Mouse (Mus musculus) limb, embryonic 15.5 days (tissue): Measurements from ENCODE around the gene Dusp7. TPM values are rescaled to one million over a fixed set of nuclear protein-coding genes. Genes with fewer than 3 reads are reported as not detected.
A peak's percentile ranks its signal among the peaks of the same experiment; 100 is the strongest.

Experiments used
- ATAC-seq: fragments of 200-750 bp; cut with Nextera tagmentation; 2 replicates; pipeline ENCODE4 v1.8.0; 2017; ENCODE audit warnings: low read depth, moderate TSS enrichment; ENCODE audit not compliant: insufficient number of reproducible peaks, low FRiP score, low TSS enrichment
- H3K27ac ChIP-seq: fragments of 300-500 bp; sonication (generic); 2 replicates; pipeline ENCODE4 v1.5.1; 2015; ENCODE audit warnings: moderate library complexity, mild to moderate bottlenecking, inconsistent platforms
- H3K27me3 ChIP-seq: fragments of 300-500 bp; sonication (generic); 2 replicates; pipeline ENCODE4 v1.6.1; 2015; ENCODE audit warnings: inconsistent platforms
- H3K36me3 ChIP-seq: fragments of 300-500 bp; sonication (generic); 2 replicates; pipeline ENCODE4 v1.6.1; 2015; ENCODE audit warnings: inconsistent platforms
- H3K4me1 ChIP-seq: fragments of 300-500 bp; sonication (generic); 2 replicates; pipeline ENCODE4 v1.6.1; 2015; ENCODE audit warnings: inconsistent platforms
- H3K4me2 ChIP-seq: fragments of 300-500 bp; sonication (generic); 2 replicates; pipeline ENCODE4 v1.6.1; 2015; ENCODE audit warnings: mild to moderate bottlenecking, inconsistent platforms
- H3K4me3 ChIP-seq: fragments of 300-500 bp; sonication (generic); 2 replicates; pipeline ENCODE4 v1.5.1; 2015; ENCODE audit warnings: mild to moderate bottlenecking, inconsistent platforms
- H3K9ac ChIP-seq: fragments of 300-500 bp; sonication (generic); 2 replicates; pipeline ENCODE4 v1.6.1; 2015; ENCODE audit warnings: inconsistent platforms
- H3K9me3 ChIP-seq: fragments of 300-500 bp; sonication (generic); 2 replicates; pipeline ENCODE4 v1.6.1; 2016; ENCODE audit warnings: inconsistent platforms
- WGBS: fragments of 180-500 bp; shearing (Covaris S2); methylation state at CpG from one replicate; pipeline ENCODE4 v1.1.7; 2015; 5-methylcytosine and 5-hydroxymethylcytosine counted together
- polyA plus RNA-seq: library from polyadenylated mRNA; unstranded; fragments of >200 nt; fragmentation: Nextera tagmentation; extraction: Ambion mirVana; gene quantifications from 2 replicates; pipeline ENCODE4 v1.2.1, GENCODE M21; 2015

Gene Dusp7
- polyA plus RNA-seq, 1 experiment from 2014 or later = 47.0 TPM

DNA sequence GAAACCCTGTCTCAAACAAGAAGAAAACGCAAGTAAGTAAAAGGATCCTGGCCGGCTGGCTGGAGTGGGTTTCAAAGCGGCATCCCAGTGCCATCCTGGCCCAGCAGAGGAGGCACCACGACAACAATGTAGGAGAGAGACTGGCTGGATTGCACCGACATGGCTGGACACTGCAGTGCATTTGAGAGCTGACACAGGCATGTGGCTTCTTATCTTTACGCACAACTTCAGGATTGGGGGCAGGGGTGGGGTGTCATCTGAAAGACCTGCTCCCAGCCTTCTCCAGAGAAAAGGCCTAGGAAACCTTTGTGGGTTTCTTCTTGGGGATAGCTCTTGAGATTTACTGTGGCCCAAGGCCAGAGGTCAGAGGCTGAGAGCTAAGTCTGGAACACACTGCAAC is 43.3 kb downstream of the Dusp7 start:
- no peak overlapping the region for H3K4me2 ChIP-seq
- no peaks in the 10 kb centered on the region for H3K36me3 ChIP-seq
- H3K9ac ChIP-seq = no peak overlapping the region
- WGBS = 69% methylated on average over 6 of the region's 6 CpGs
- H3K4me3 ChIP-seq = no peak overlapping the region
- no peaks in the 10 kb centered on the region for H3K9me3 ChIP-seq
- no peak for ATAC-seq
- H3K4me1 ChIP-seq = peaks cover 7% of the 10 kb centered on the region; the same call in 1 of the 2 replicates
- H3K27me3 ChIP-seq = no peaks in the 10 kb centered on the region
- no peak overlapping the region for H3K27ac ChIP-seq

DNA sequence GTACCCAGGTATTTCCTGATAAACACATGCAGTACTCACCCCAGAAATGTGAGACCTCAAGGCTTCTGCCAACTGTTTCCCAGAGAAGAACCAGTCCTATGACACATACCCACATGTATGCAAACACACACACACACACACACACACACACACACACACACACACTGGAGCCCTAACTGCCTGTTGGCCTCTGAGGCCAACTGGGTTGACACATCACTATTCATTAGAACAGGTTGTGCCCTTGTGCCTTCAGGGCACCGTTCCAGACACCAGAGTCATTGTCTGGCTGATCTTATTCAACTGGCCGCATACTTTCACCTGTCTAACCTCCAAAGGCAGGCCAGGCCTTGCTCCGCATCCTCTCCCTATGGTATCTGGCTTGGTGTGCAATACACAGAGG is 43.8 kb downstream of the Dusp7 start:
- Histone ChIP-seq H3K4me2 (no peak overlapping the region), H3K9me3 (no peaks in the 10 kb centered on the region), H3K36me3 (no peaks in the 10 kb centered on the region), H3K4me1 (peaks cover 10% of the 10 kb centered on the region), H3K27ac (no peak overlapping the region), H3K4me3 (no peak overlapping the region), H3K27me3 (no peaks in the 10 kb centered on the region), H3K9ac (no peak overlapping the region)
- WGBS = 61% methylated on average over 3 of the region's 3 CpGs
- ATAC-seq = no peak

DNA sequence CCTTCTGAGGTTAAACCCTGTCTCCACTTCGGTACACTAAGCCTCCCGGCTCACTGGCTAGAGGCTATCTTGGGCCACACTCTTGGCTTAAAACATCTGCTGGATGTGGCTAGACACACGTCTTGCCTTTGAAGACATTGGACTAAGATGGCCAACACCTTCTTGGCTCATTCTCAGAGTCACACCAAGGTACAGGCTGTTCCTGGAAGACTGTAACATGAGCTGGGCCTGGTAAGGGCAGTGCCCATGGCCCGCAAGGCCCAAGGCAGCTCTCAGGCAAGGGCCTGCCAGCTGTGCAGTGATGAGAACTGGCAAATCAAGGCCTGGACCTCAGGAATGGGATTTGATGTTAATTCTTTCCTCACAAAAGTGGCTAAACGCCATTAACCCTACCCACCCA is 45.2 kb downstream of the Dusp7 start:
- no peaks in the 10 kb centered on the region for H3K36me3 ChIP-seq
- H3K4me2 ChIP-seq = no peak overlapping the region
- H3K27ac ChIP-seq = no peak overlapping the region
- no peak overlapping the region for H3K9ac ChIP-seq
- no peaks in the 10 kb centered on the region for H3K27me3 ChIP-seq
- no peak for ATAC-seq
- no peaks in the 10 kb centered on the region for H3K9me3 ChIP-seq
- 74% methylated on average over 5 of the region's 5 CpGs for WGBS
- H3K4me3 ChIP-seq = no peak overlapping the region
- H3K4me1 ChIP-seq = peaks cover 24% of the 10 kb centered on the region

DNA sequence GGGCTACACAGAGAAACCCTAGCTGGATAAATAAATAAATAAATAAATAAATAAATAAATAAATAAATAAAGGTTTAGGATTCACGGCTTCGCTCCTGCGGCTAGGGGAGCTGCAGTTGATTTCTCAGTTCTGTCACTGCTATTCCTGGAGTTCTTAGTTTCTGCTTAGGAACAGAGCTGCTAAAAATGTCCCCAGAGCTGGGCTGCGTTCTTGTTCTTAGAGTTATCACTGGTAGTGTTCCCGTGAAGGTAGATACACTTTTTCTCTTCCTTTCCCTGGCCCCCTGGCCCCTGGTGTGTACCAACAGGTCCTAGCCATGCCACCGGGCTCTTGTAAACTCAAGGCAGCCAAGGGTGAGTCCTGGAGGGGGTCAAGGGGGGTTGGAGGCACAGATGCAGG is 48.4 kb downstream of the Dusp7 start:
- H3K27me3 ChIP-seq = no peaks in the 10 kb centered on the region
- H3K4me3 ChIP-seq = no peak overlapping the region
- H3K9me3 ChIP-seq = no peaks in the 10 kb centered on the region
- peaks cover 47% of the 10 kb centered on the region for H3K4me1 ChIP-seq
- no peak overlapping the region for H3K9ac ChIP-seq
- H3K27ac ChIP-seq = no peak overlapping the region
- whole genome bisulfite sequencing = 81% methylated on average over 6 of the region's 6 CpGs
- no peak for ATAC-seq
- no peak overlapping the region for H3K4me2 ChIP-seq
- H3K36me3 ChIP-seq = no peaks in the 10 kb centered on the region

DNA sequence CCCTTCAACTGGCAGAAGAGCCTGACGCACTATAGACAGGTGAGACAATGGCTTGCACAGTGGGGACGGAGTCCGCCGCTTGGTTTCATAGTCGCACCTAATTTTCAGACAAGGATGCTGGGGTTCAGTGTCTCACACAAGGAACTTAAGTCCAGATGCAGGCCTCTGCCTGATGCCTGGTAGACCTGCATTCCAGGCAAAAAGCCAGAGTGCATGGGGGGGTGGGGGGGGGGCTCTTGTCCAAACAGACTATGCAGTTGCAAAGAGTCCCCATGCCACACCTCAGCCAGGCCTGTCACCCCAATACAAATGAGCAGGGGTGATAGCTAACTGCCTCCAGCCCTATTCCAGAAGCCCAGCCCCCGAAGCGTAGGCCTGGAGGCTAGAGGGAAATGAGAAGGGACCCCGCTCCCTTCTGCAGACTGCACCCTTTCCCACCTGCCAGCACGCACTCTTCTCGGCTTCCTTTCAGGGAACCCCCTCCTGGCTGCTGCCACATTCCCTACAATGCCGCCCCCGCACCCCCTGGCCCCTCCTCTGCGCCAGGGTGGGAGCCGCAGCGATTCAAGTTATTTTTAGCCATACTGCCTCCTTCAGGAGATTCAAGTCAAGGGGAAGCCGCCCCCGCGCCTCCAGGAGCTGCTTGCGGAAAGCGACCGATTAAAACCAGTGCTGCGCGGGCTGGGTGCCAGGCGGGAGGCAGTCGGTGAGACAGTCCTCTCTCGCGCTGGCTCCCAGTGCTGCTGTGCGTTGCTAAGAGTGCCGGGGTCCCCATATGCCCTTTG is 49.6 kb downstream of the Dusp7 start:
- Histone ChIP-seq H3K27me3 (no peaks in the 10 kb centered on the region), H3K9me3 (no peaks in the 10 kb centered on the region), H3K27ac (peak overlapping the region; percentile 79), H3K36me3 (no peaks in the 10 kb centered on the region), H3K9ac (peak overlapping the region; percentile 1; the same call in 1 of the 2 replicates), H3K4me1 (peaks cover 50% of the 10 kb centered on the region), H3K4me3 (peak overlapping the region; percentile 30), H3K4me2 (peak overlapping the region; percentile 57)
- WGBS = 9% methylated on average over 29 of the region's 29 CpGs
- peak; percentile 41 for ATAC-seq

DNA sequence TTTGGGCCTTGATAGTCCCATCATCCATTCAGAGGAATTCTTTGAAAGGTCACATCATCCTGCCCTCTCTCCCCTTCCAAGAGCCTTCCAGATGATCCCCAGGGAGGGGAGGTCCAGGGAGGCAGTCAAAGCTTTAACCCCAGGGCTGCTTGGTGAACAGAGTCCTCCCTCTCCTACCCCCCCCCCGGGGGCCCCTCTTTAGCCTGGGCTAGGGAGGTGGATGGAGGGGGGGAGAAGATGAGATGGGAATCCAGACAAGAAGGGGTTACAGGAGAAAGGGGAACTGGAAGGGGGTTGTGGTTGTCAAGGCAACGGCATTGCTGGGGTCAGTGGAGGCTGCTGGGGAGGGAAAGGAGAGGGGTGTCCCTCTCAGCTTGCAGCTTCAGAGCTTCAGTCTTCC is 52.2 kb downstream of the Dusp7 start:
- no peak overlapping the region for H3K4me3 ChIP-seq
- peak overlapping the region; percentile 14; the same call in 1 of the 2 replicates for H3K4me2 ChIP-seq
- no peaks in the 10 kb centered on the region for H3K36me3 ChIP-seq
- 0% methylated on average over 2 of the region's 2 CpGs for WGBS
- H3K27ac ChIP-seq = peak overlapping the region; percentile 23; the same call in 1 of the 2 replicates
- no peak overlapping the region for H3K9ac ChIP-seq
- no peaks in the 10 kb centered on the region for H3K9me3 ChIP-seq
- no peak for ATAC-seq
- no peaks in the 10 kb centered on the region for H3K27me3 ChIP-seq
- peaks cover 50% of the 10 kb centered on the region for H3K4me1 ChIP-seq

DNA sequence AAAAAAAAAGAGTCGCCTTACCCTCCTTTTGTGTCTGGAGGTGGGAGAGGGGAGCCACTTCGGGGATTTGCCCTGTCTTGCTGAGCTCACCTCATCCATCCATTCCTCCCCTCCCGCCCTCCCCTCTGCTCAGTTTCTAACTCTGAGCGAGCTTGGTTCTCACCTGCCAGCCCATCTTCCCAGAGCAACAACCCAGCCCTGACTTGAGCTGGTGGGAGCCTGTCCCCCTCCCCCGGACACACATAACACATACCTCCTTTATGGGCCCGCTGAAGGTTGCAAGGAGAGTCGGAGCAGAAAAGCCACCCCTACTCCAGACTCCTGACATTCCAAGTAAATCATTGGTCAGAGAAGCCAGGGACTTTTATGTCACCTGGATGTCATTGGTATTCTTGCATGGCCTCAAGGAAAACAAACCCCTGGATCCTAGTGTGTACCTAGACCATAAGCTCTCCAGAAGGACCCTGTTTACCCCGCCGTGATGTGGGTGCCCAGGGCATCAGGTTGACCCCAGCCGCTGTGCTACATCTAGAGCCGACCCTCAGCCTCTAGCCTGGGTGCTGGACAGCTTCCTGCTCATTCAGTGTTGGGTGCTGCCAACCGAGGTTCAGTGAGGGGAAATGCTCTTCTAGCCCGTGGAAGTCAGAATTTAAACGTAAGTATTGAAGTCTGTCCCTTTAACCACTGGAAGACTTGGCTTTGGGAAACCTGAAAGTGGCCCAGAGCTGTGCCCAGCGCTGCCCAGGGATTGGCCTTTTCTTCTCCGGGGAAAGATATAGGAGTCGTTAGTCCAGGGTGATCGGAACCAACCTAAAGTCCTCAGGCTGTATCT is 52.8 kb downstream of the Dusp7 start:
- WGBS = 10% methylated on average over 18 of the region's 18 CpGs
- Histone ChIP-seq H3K27me3 (no peaks in the 10 kb centered on the region), H3K4me3 (no peak overlapping the region), H3K4me2 (peak overlapping the region; percentile 38), H3K9me3 (no peaks in the 10 kb centered on the region), H3K9ac (no peak overlapping the region), H3K4me1 (peaks cover 50% of the 10 kb centered on the region), H3K36me3 (no peaks in the 10 kb centered on the region), H3K27ac (peak overlapping the region; percentile 23; the same call in 1 of the 2 replicates)
- 0 out of 2 replicates have a peak, but pooled peaks have one; percentile 12 for ATAC-seq

DNA sequence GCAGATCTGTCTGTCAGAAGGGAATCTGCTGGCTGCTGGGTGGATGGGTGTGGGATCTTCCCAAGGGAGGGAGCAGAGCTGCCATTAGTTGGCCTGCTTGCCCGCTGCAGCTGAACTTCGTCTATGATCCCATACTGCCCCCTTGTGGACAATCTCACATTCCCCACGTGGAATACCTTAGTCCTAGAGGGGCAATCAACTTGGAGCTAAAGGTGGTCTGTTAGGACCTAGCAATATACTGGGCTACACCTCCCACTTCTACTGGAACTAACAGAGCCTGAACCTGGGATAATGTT is 53.4 kb downstream of the Dusp7 start:
- ATAC-seq = peak; percentile 68
- WGBS = 0% methylated on average over 3 of the region's 3 CpGs
- no peak overlapping the region for H3K4me3 ChIP-seq
- peaks cover 50% of the 10 kb centered on the region for H3K4me1 ChIP-seq
- peak overlapping the region; percentile 38 for H3K4me2 ChIP-seq
- no peaks in the 10 kb centered on the region for H3K27me3 ChIP-seq
- no peaks in the 10 kb centered on the region for H3K9me3 ChIP-seq
- no peaks in the 10 kb centered on the region for H3K36me3 ChIP-seq
- H3K27ac ChIP-seq = peak overlapping the region; percentile 23; the same call in 1 of the 2 replicates
- no peak overlapping the region for H3K9ac ChIP-seq

Other genes starting within 250 kb of the Dusp7 start
- 2.5 TPM in 2 replicates for gene Glyctk, start 210.5 kb upstream of the Dusp7 start, polyA plus RNA-seq
- gene Wdr82, start 197.7 kb upstream of the Dusp7 start, polyA plus RNA-seq = 23.5 and 29.2 TPM in 2 replicates
- gene Ppm1m, start 168.9 kb upstream of the Dusp7 start, polyA plus RNA-seq = 48.6 and 52.2 TPM in 2 replicates
- 60.0 and 68.5 TPM in 2 replicates for gene Twf2, start 165.5 kb upstream of the Dusp7 start, polyA plus RNA-seq
- gene Tlr9, start 146.0 kb upstream of the Dusp7 start, polyA plus RNA-seq = 0.07 and 0.12 TPM in 2 replicates
- 100 and 110 TPM in 2 replicates for gene Alas1, start 120.0 kb upstream of the Dusp7 start, polyA plus RNA-seq
- gene Poc1a, start 87.6 kb upstream of the Dusp7 start, polyA plus RNA-seq = 19.1 and 21.3 TPM in 2 replicates
- gene Rpl29, start 60.8 kb downstream of the Dusp7 start, polyA plus RNA-seq = 786 and 956 TPM in 2 replicates
- gene Acy1, start 69.7 kb downstream of the Dusp7 start, polyA plus RNA-seq = 42.2 and 48.6 TPM in 2 replicates
- gene Abhd14b, start 78.8 kb downstream of the Dusp7 start, polyA plus RNA-seq = 38.9 and 40.8 TPM in 2 replicates
- gene Abhd14a, start 79.0 kb downstream of the Dusp7 start, polyA plus RNA-seq = 75.0 TPM in 2 replicates
- gene Pcbp4, start 84.7 kb downstream of the Dusp7 start, polyA plus RNA-seq = 83.2 and 91.4 TPM in 2 replicates
- gene Gpr62, start 97.3 kb downstream of the Dusp7 start, polyA plus RNA-seq = 0.37 and 0.55 TPM in 2 replicates
- gene Rrp9, start 107.3 kb downstream of the Dusp7 start, polyA plus RNA-seq = 39.9 and 40.2 TPM in 2 replicates
- gene Parp3, start 108.3 kb downstream of the Dusp7 start, polyA plus RNA-seq = 6.1 and 8.5 TPM in 2 replicates
- not detected in 2 replicates for gene Iqcf1, start 131.3 kb downstream of the Dusp7 start, polyA plus RNA-seq
- gene Iqcf5, start 145.9 kb downstream of the Dusp7 start, polyA plus RNA-seq = not detected in 2 replicates
- not detected in 2 replicates for gene Iqcf3, start 193.0 kb downstream of the Dusp7 start, polyA plus RNA-seq
- gene Iqcf4, start 202.4 kb downstream of the Dusp7 start, polyA plus RNA-seq = not detected in 2 replicates